Mouse (Mus musculus) myocyte (in vitro differentiated cells): ENCODE measurements at regions not wholly inside any gene's neighbourhood (a gene's known extent, or its start where the extent isn't known, plus 50 kb on each side); places are given as distances from the start of the nearest gene placed in this dataset.

Experiments
- H3K27me3 ChIP-seq: one replicate; pipeline ENCODE4 v1.6.1; 2011; ENCODE audit not compliant: control insufficient read depth, insufficient read depth, insufficient read length
- H3K36me3 ChIP-seq: one replicate; pipeline ENCODE4 v1.6.1; 2011; ENCODE audit not compliant: control insufficient read depth, insufficient read depth
- H3K4me2 ChIP-seq: one replicate; pipeline ENCODE4 v1.6.1; 2011; ENCODE audit warnings: low read depth, control low read depth
- H3K4me3 ChIP-seq: one replicate; pipeline ENCODE4 v1.5.1; 2011; ENCODE audit warnings: mild to moderate bottlenecking, control low read depth, moderate library complexity
- H3K79me2 ChIP-seq: one replicate; pipeline ENCODE4 v1.6.1; 2011; ENCODE audit not compliant: control insufficient read depth, insufficient read depth
- H3ac ChIP-seq: one replicate; pipeline ENCODE4 v1.6.1; 2011; ENCODE audit not compliant: control insufficient read depth, insufficient read length
- CEBPB ChIP-seq: IDR thresholded peaks from 2 replicates; pipeline ENCODE4 v1.6.1; 2011; ENCODE audit warnings: mild to moderate bottlenecking, moderate library complexity; ENCODE audit not compliant: poor library complexity, insufficient read depth, severe bottlenecking
- E2F4 ChIP-seq: IDR thresholded peaks from one replicate; pipeline ENCODE4 v1.6.1; 2011; ENCODE audit warnings: mild to moderate bottlenecking, control low read depth, moderate library complexity; ENCODE audit not compliant: insufficient read depth
- MAX ChIP-seq: IDR thresholded peaks from one replicate; pipeline ENCODE4 v1.6.1; 2011; ENCODE audit warnings: low read depth, mild to moderate bottlenecking, control low read depth
- MYOD1 ChIP-seq, 3 experiments: IDR thresholded peaks; one replicate each; pipeline ENCODE4 v1.6.1; 2011; ENCODE audit warnings: control low read depth in 2 of 3, low read depth in 2 of 3, mild to moderate bottlenecking in 2 of 3, moderate library complexity in 1 of 3; ENCODE audit not compliant: insufficient read length in 2 of 3, control insufficient read depth in 1 of 3
- MYOG ChIP-seq, 3 experiments: IDR thresholded peaks; one replicate each; pipeline ENCODE4 v1.6.1; 2011; ENCODE audit warnings: control low read depth in 2 of 3, low read depth in 2 of 3, mild to moderate bottlenecking in 2 of 3; ENCODE audit not compliant: insufficient read length in 2 of 3, control insufficient read depth in 1 of 3, insufficient read depth in 1 of 3
- POLR2A ChIP-seq: IDR thresholded peaks from one replicate; pipeline ENCODE4 v1.6.1; 2011; ENCODE audit warnings: low read depth, mild to moderate bottlenecking, control low read depth, moderate library complexity; ENCODE audit not compliant: insufficient read length
- POLR2AphosphoS2 ChIP-seq: IDR thresholded peaks from one replicate; pipeline ENCODE4 v1.6.1; 2011; ENCODE audit warnings: low read depth, control low read depth; ENCODE audit not compliant: insufficient read length
- REST ChIP-seq: IDR thresholded peaks from one replicate; pipeline ENCODE4 v1.6.1; 2011; ENCODE audit warnings: mild to moderate bottlenecking, control low read depth, moderate library complexity; ENCODE audit not compliant: insufficient read depth, insufficient read length
- SRF ChIP-seq: IDR thresholded peaks from one replicate; pipeline ENCODE4 v1.6.1; 2011; ENCODE audit warnings: low read depth; ENCODE audit not compliant: control insufficient read depth, insufficient read length
- TCF12 ChIP-seq: IDR thresholded peaks from one replicate; pipeline ENCODE4 v1.6.1; 2011; ENCODE audit warnings: mild to moderate bottlenecking, control low read depth; ENCODE audit not compliant: poor library complexity, insufficient read depth, severe bottlenecking
- TCF3 ChIP-seq: IDR thresholded peaks from one replicate; pipeline ENCODE4 v1.6.1; 2011; ENCODE audit warnings: low read depth, control low read depth; ENCODE audit not compliant: insufficient read length
- USF1 ChIP-seq: IDR thresholded peaks from one replicate; pipeline ENCODE4 v1.6.1; 2011; ENCODE audit warnings: low read depth, mild to moderate bottlenecking, control low read depth, moderate library complexity

GRCm38 (mm10) chr3:42783478-42783877 is 1041.1 kb downstream of the D3Ertd751e start:
- TF ChIP-seq USF1 = no peak
- no peak for TF ChIP-seq POLR2A
- no peak for TF ChIP-seq TCF3
- TF ChIP-seq REST = no peak
- no peak for TF ChIP-seq CEBPB
- TF ChIP-seq MAX = no peak
- TF ChIP-seq MYOG (IDR thresholded peaks at IDR 0.05; ENCODE audit: control insufficient read depth in 1 of 3, insufficient read depth in 1 of 3, insufficient read length in 2 of 3, low read depth in 2 of 3) = no peak
- TF ChIP-seq MYOD1 (IDR thresholded peaks at IDR 0.05; ENCODE audit: control insufficient read depth in 1 of 3, insufficient read length in 2 of 3, low read depth in 2 of 3) = no peak
- TF ChIP-seq SRF = no peak
- Histone ChIP-seq H3K79me2 (no peaks in the 10 kb centered on the region), H3K36me3 (no peaks in the 10 kb centered on the region), H3ac (no peak overlapping the region), H3K4me2 (no peak overlapping the region), H3K27me3 (no peaks in the 10 kb centered on the region), H3K4me3 (no peak overlapping the region)

GRCm38 (mm10) chr3:42784203-42784602 is 1041.8 kb downstream of the D3Ertd751e start:
- TF ChIP-seq POLR2A (no peak), MYOD1 (IDR thresholded peaks at IDR 0.05; ENCODE audit: control insufficient read depth in 1 of 3, insufficient read length in 2 of 3, low read depth in 2 of 3) (no peak), REST (no peak), POLR2AphosphoS2 (no peak), CEBPB (no peak), SRF (no peak), MYOG (IDR thresholded peaks at IDR 0.05; ENCODE audit: control insufficient read depth in 1 of 3, insufficient read depth in 1 of 3, insufficient read length in 2 of 3, low read depth in 2 of 3) (no peak), TCF3 (no peak), TCF12 (no peak)
- Histone ChIP-seq H3K4me3 (no peak overlapping the region), H3K27me3 (no peaks in the 10 kb centered on the region)

GRCm38 (mm10) chr3:42790415-42790814 is 1048.0 kb downstream of the D3Ertd751e start:
- TF ChIP-seq POLR2AphosphoS2 = no peak
- TF ChIP-seq SRF = no peak
- TF ChIP-seq MYOG (IDR thresholded peaks at IDR 0.05; ENCODE audit: control insufficient read depth in 1 of 3, insufficient read depth in 1 of 3, insufficient read length in 2 of 3, low read depth in 2 of 3) = no peak
- TF ChIP-seq POLR2A = no peak
- no peak for TF ChIP-seq MAX
- TF ChIP-seq MYOD1 (IDR thresholded peaks at IDR 0.05; ENCODE audit: control insufficient read depth in 1 of 3, insufficient read length in 2 of 3, low read depth in 2 of 3) = no peak
- TF ChIP-seq E2F4 = no peak
- no peak for TF ChIP-seq CEBPB
- no peak for TF ChIP-seq TCF3
- no peak for TF ChIP-seq REST
- no peak for TF ChIP-seq USF1
- no peak for TF ChIP-seq TCF12

More at GRCm38 (mm10) chr3:42784203-42784602, 1041.8 kb downstream of the D3Ertd751e start:
- Histone ChIP-seq H3K4me2 (no peak overlapping the region), H3ac (no peak overlapping the region), H3K79me2 (no peaks in the 10 kb centered on the region), H3K36me3 (no peaks in the 10 kb centered on the region)

GRCm38 (mm10) chr3:42791878-42792277 is 1049.5 kb downstream of the D3Ertd751e start:
- Histone ChIP-seq H3K79me2 (no peaks in the 10 kb centered on the region), H3K4me3 (no peak overlapping the region), H3K4me2 (no peak overlapping the region), H3ac (no peak overlapping the region), H3K36me3 (no peaks in the 10 kb centered on the region), H3K27me3 (no peaks in the 10 kb centered on the region)
- TF ChIP-seq MYOG (IDR thresholded peaks at IDR 0.05; ENCODE audit: control insufficient read depth in 1 of 3, insufficient read depth in 1 of 3, insufficient read length in 2 of 3, low read depth in 2 of 3) (no peak), POLR2AphosphoS2 (no peak), TCF12 (no peak), USF1 (no peak), MAX (no peak), POLR2A (no peak), MYOD1 (IDR thresholded peaks at IDR 0.05; ENCODE audit: control insufficient read depth in 1 of 3, insufficient read length in 2 of 3, low read depth in 2 of 3) (no peak), SRF (no peak), TCF3 (no peak), CEBPB (no peak), REST (no peak), E2F4 (no peak)

More at GRCm38 (mm10) chr3:42790415-42790814, 1048.0 kb downstream of the D3Ertd751e start:
- no peaks in the 10 kb centered on the region for H3K27me3 ChIP-seq
- H3K36me3 ChIP-seq = no peaks in the 10 kb centered on the region
- H3ac ChIP-seq = no peak overlapping the region
- no peaks in the 10 kb centered on the region for H3K79me2 ChIP-seq
- no peak overlapping the region for H3K4me2 ChIP-seq
- no peak overlapping the region for H3K4me3 ChIP-seq

- H3K27me3 ChIP-seq = no peaks in the 10 kb centered on the region
- H3K4me2 ChIP-seq = no peak overlapping the region
- no peaks in the 10 kb centered on the region for H3K36me3 ChIP-seq
- TF ChIP-seq TCF12 = no peak
- no peak for TF ChIP-seq MYOD1 (IDR thresholded peaks at IDR 0.05; ENCODE audit: control insufficient read depth in 1 of 3, insufficient read length in 2 of 3, low read depth in 2 of 3)
- TF ChIP-seq USF1 = no peak
- TF ChIP-seq REST = no peak
- TF ChIP-seq CEBPB = no peak
- no peak for TF ChIP-seq TCF3
- no peak for TF ChIP-seq POLR2AphosphoS2
- no peak for TF ChIP-seq SRF
- no peak for TF ChIP-seq POLR2A
- no peak for TF ChIP-seq MAX
- no peak overlapping the region for H3ac ChIP-seq
- no peak overlapping the region for H3K4me3 ChIP-seq
- H3K79me2 ChIP-seq = no peaks in the 10 kb centered on the region
These were observed 1088.0 kb downstream of the D3Ertd751e start for GRCm38 (mm10) chr3:42830456-42830855.
